Mouse (Mus musculus) CH12.LX (cell line): Measurements from ENCODE around the gene Klhdc4. TPM values are rescaled to one million over a fixed set of nuclear protein-coding genes. Genes with fewer than 3 reads are reported as not detected.
A peak's percentile ranks its signal among the peaks of the same experiment; 100 is the strongest.

ENCODE experiments used
- DNase-seq: peaks from one replicate; pipeline ENCODE4 v3.0.0-alpha.2; 2013; ENCODE audit errors: extremely low read depth
- H3K27ac ChIP-seq: 2 replicates; pipeline ENCODE4 v1.5.1; 2012; ENCODE audit warnings: low read depth, mild to moderate bottlenecking, control low read depth, moderate library complexity; ENCODE audit not compliant: insufficient read depth
- H3K27me3 ChIP-seq: replicated peaks from 2 replicates; pipeline ENCODE3; 2012; ENCODE audit warnings: inconsistent platforms
- H3K36me3 ChIP-seq, 2 experiments: replicated peaks in 1 of 2; 2 replicates each; pipeline versions ENCODE3 to v1.6.1; 2012; ENCODE audit warnings: inconsistent platforms in 1 of 2, low read length in 1 of 2, mild to moderate bottlenecking in 1 of 2, mixed read lengths in 1 of 2, moderate library complexity in 1 of 2; ENCODE audit not compliant: control insufficient read depth in 1 of 2, insufficient read depth in 1 of 2
- H3K4me1 ChIP-seq, 2 experiments: 2 replicates each; pipeline ENCODE4 v1.6.1; 2012; ENCODE audit warnings: inconsistent platforms in 1 of 2, moderate library complexity in 1 of 2; ENCODE audit not compliant: insufficient read depth in 2 of 2, control insufficient read depth in 1 of 2
- H3K4me2 ChIP-seq: 2 replicates; pipeline ENCODE4 v1.6.1; 2012; ENCODE audit warnings: low read depth, mild to moderate bottlenecking, control low read depth; ENCODE audit not compliant: poor library complexity, insufficient read depth, severe bottlenecking
- H3K4me3 ChIP-seq, 3 experiments: fragments of 150-350 bp in 1 of 3; sonication (generic) in 1 of 3; replicated peaks in 1 of 3; 2 replicates each; pipeline versions ENCODE3 to v1.5.1; 2011 to 2012; ENCODE audit warnings: low read depth in 2 of 3, low read length in 2 of 3, mild to moderate bottlenecking in 2 of 3, moderate library complexity in 2 of 3, control low read depth in 1 of 3, improper control_type of control experiment in 1 of 3, inconsistent platforms in 1 of 3, mixed read lengths in 1 of 3; ENCODE audit not compliant: poor library complexity in 1 of 3
- H3K79me2 ChIP-seq: replicated peaks from 2 replicates; pipeline ENCODE4 v1.6.1; 2012; ENCODE audit warnings: mild to moderate bottlenecking, moderate library complexity; ENCODE audit not compliant: control insufficient read depth, poor library complexity, insufficient read depth, severe bottlenecking; ENCODE audit errors: extremely low read depth
- H3K9ac ChIP-seq: 2 replicates; pipeline ENCODE4 v1.6.1; 2012; ENCODE audit warnings: low read depth, mild to moderate bottlenecking, control low read depth, moderate library complexity; ENCODE audit not compliant: insufficient read depth
- H3K9me3 ChIP-seq: replicated peaks from 2 replicates; pipeline ENCODE3; 2012; ENCODE audit warnings: low read length, inconsistent platforms, mixed read lengths
- CHD1 ChIP-seq: IDR thresholded peaks from 2 replicates; pipeline ENCODE4 v1.6.1; 2012; ENCODE audit warnings: low read depth, low read length, improper control_type of control experiment, inconsistent platforms
- CHD2 ChIP-seq: IDR thresholded peaks from 2 replicates; pipeline ENCODE4 v1.6.1; 2011; ENCODE audit warnings: low read length, improper control_type of control experiment
- CTCF ChIP-seq, 2 experiments: IDR thresholded peaks in 1 of 2; conservative IDR thresholded peaks in 1 of 2; 2 replicates each; pipeline ENCODE4 v1.5.1; 2011 to 2012; ENCODE audit warnings: low read depth in 2 of 2, low read length in 2 of 2, improper control_type of control experiment in 1 of 2, inconsistent platforms in 1 of 2, mild to moderate bottlenecking in 1 of 2, moderate library complexity in 1 of 2
- ELF1 ChIP-seq: IDR thresholded peaks from 2 replicates; pipeline ENCODE4 v1.6.1; 2014; ENCODE audit warnings: low read depth, mild to moderate bottlenecking, inconsistent platforms, low read length, improper control_type of control experiment
- EP300 ChIP-seq: IDR thresholded peaks from 2 replicates; pipeline ENCODE4 v1.6.1; 2011; ENCODE audit warnings: low read length, improper control_type of control experiment
- ETS1 ChIP-seq: conservative IDR thresholded peaks from 2 replicates; pipeline ENCODE4 v1.6.1; 2012; ENCODE audit warnings: low read depth, mild to moderate bottlenecking, inconsistent platforms, low read length, improper control_type of control experiment, moderate library complexity
- GABPA ChIP-seq: IDR thresholded peaks from 2 replicates; pipeline ENCODE4 v1.6.1; 2012; ENCODE audit warnings: low read depth, low read length, improper control_type of control experiment, inconsistent platforms; ENCODE audit not compliant: insufficient replicate concordance
- HCFC1 ChIP-seq: IDR thresholded peaks from 2 replicates; pipeline ENCODE4 v1.6.1; 2012; ENCODE audit warnings: low read depth, mild to moderate bottlenecking, inconsistent platforms, low read length, improper control_type of control experiment
- JUN ChIP-seq: IDR thresholded peaks from 2 replicates; pipeline ENCODE4 v1.6.1; 2011; ENCODE audit warnings: low read depth, mild to moderate bottlenecking, low read length, improper control_type of control experiment, moderate library complexity; ENCODE audit not compliant: insufficient read depth
- KAT2A ChIP-seq: IDR thresholded peaks from 2 replicates; pipeline ENCODE4 v1.6.1; 2012; ENCODE audit warnings: low read length, improper control_type of control experiment, inconsistent platforms; ENCODE audit not compliant: insufficient replicate concordance
- MAFK ChIP-seq: IDR thresholded peaks from 2 replicates; pipeline ENCODE4 v1.6.1; 2011; ENCODE audit warnings: low read length, improper control_type of control experiment; ENCODE audit not compliant: insufficient replicate concordance
- MAZ ChIP-seq: IDR thresholded peaks from 2 replicates; pipeline ENCODE4 v1.6.1; 2012; ENCODE audit warnings: low read depth, mild to moderate bottlenecking, inconsistent platforms, low read length, improper control_type of control experiment, moderate library complexity
- MEF2A ChIP-seq: IDR thresholded peaks from 2 replicates; pipeline ENCODE4 v1.6.1; 2014; ENCODE audit warnings: low read depth, mild to moderate bottlenecking, inconsistent platforms, low read length, improper control_type of control experiment, borderline replicate concordance
- MXI1 ChIP-seq: IDR thresholded peaks from 2 replicates; pipeline ENCODE4 v1.6.1; 2011; ENCODE audit warnings: mild to moderate bottlenecking, low read depth, low read length, improper control_type of control experiment
- MYC ChIP-seq: IDR thresholded peaks from 2 replicates; pipeline ENCODE4 v1.6.1; 2011; ENCODE audit warnings: low read depth, mild to moderate bottlenecking, improper control_type of control experiment, low read length
- NELFE ChIP-seq: IDR thresholded peaks from 2 replicates; pipeline ENCODE4 v1.6.1; 2011; ENCODE audit warnings: low read depth, low read length, improper control_type of control experiment
- POLR2A ChIP-seq: IDR thresholded peaks from 2 replicates; pipeline ENCODE4 v1.6.1; 2011; ENCODE audit warnings: low read depth, mild to moderate bottlenecking, improper control_type of control experiment, low read length
- POLR2AphosphoS2 ChIP-seq: IDR thresholded peaks from 2 replicates; pipeline ENCODE4 v1.6.1; 2011; ENCODE audit warnings: low read depth, low read length, improper control_type of control experiment
- RCOR1 ChIP-seq: conservative IDR thresholded peaks from 2 replicates; pipeline ENCODE4 v1.6.1; 2012; ENCODE audit warnings: low read depth, mild to moderate bottlenecking, inconsistent platforms, low read length, improper control_type of control experiment
- SIN3A ChIP-seq: IDR thresholded peaks from 2 replicates; pipeline ENCODE4 v1.6.1; 2012; ENCODE audit warnings: low read length, improper control_type of control experiment, inconsistent platforms
- SMC3 ChIP-seq: IDR thresholded peaks from 2 replicates; pipeline ENCODE4 v1.6.1; 2011; ENCODE audit warnings: low read depth, low read length, improper control_type of control experiment
- TBP ChIP-seq: conservative IDR thresholded peaks from 2 replicates; pipeline ENCODE4 v1.6.1; 2011; ENCODE audit warnings: low read depth, low read length, improper control_type of control experiment
- TCF12 ChIP-seq: IDR thresholded peaks from 2 replicates; pipeline ENCODE4 v1.6.1; 2014; ENCODE audit warnings: low read depth, mild to moderate bottlenecking, inconsistent platforms, low read length, improper control_type of control experiment
- UBTF ChIP-seq: IDR thresholded peaks from 2 replicates; pipeline ENCODE4 v1.6.1; 2012; ENCODE audit warnings: low read depth, mild to moderate bottlenecking, inconsistent platforms, low read length, improper control_type of control experiment, moderate library complexity
- USF1 ChIP-seq: IDR thresholded peaks from 2 replicates; pipeline ENCODE4 v1.6.1; 2014; ENCODE audit warnings: low read depth, mild to moderate bottlenecking, inconsistent platforms, low read length, improper control_type of control experiment
- USF2 ChIP-seq: conservative IDR thresholded peaks from 2 replicates; pipeline ENCODE4 v1.6.1; 2011; ENCODE audit warnings: low read depth, low read length, improper control_type of control experiment
- ZC3H11A ChIP-seq: IDR thresholded peaks from 2 replicates; pipeline ENCODE4 v1.6.1; 2012; ENCODE audit warnings: low read depth, mild to moderate bottlenecking, inconsistent platforms, low read length, improper control_type of control experiment
- ZMIZ1 ChIP-seq: IDR thresholded peaks from 2 replicates; pipeline ENCODE4 v1.6.1; 2012; ENCODE audit warnings: low read depth, mild to moderate bottlenecking, inconsistent platforms, low read length, improper control_type of control experiment
- ZNF384 ChIP-seq: IDR thresholded peaks from 2 replicates; pipeline ENCODE4 v1.6.1; 2012; ENCODE audit warnings: low read depth, low read length, improper control_type of control experiment, inconsistent platforms
- dilution Hi-C: fragments of 300-500 bp; cut with MboI; formaldehyde crosslinking; loops from 2 replicates; pipeline ENCODE4 v1.14.3; 2020; ENCODE audit warnings: low sequenced_read_pairs; ENCODE audit not compliant: extremely low pct_unique_long_range_greater_than_20kb, extremely low pct_ligation_motif_present
- in situ Hi-C: fragments of 300-500 bp; cut with MboI; formaldehyde crosslinking; loops from 3 replicates; pipeline ENCODE4 v1.14.3; 2019; ENCODE audit warnings: low sequenced_read_pairs, low pct_ligation_motif_present, low pct_unique_long_range_greater_than_20kb, mixed read lengths
- polyA plus RNA-seq: library from polyadenylated mRNA; unstranded; fragments of >175 nt; gene quantifications from 2 replicates; pipeline ENCODE4 v1.2.1, GENCODE M21; 2012; ENCODE audit warnings: low read depth; ENCODE audit not compliant: insufficient read length
- total RNA-seq, 2 experiments: library from RNA; depleted of rRNA; stranded (reverse); fragments of 300-350 nt in 1 of 2; fragments of >200 nt in 1 of 2; gene quantifications; 2 replicates each; pipeline ENCODE4 v1.2.3; 2012 to 2014

Gene Klhdc4
- total and polyA plus RNA-seq, 3 experiments: 35.5 to 54.3 (median 51.5) TPM

DNA sequence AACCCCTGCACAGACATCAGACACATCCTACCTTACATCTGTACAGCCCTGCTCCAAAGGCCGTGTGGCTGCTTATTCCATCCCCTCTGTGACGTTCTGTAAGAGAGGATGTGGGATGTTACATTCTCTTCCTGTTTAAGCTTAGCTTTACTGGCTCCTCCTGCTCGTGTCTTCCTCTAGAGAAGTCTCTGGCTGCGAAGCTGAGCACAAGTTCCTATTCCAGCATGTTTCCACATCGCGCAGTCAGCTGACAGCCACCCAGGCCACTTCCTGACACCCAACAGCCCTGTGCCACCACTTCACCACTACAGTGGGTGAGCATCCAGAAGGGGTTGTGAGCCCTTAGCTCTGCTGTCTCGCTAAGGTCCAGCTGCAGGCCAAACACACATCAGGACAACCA, 37.2 kb downstream of the Klhdc4 start:
- Histone ChIP-seq H3K79me2 (no peaks in the 10 kb centered on the region), H3K9me3 (peaks cover 6% of the 10 kb centered on the region), H3K4me1 (peaks cover 21 to 70% of the 10 kb centered on the region in 2 experiments), H3K4me2 (no peak overlapping the region), H3K27me3 (no peaks in the 10 kb centered on the region), H3K9ac (no peak overlapping the region), H3K4me3 (no peak overlapping the region), H3K27ac (no peak overlapping the region), H3K36me3 (peaks cover 27 to 66% of the 10 kb centered on the region in 2 experiments)
- no peak for DNase-seq
- dilution Hi-C loops (no loop called here), in situ Hi-C loops (no loop called here)
- TF ChIP-seq NELFE (no peak), MAZ (no peak), TCF12 (no peak), UBTF (no peak), ETS1 (no peak), HCFC1 (no peak), GABPA (no peak), ZC3H11A (no peak), EP300 (no peak), MYC (no peak), SMC3 (no peak), MAFK (no peak)

DNA sequence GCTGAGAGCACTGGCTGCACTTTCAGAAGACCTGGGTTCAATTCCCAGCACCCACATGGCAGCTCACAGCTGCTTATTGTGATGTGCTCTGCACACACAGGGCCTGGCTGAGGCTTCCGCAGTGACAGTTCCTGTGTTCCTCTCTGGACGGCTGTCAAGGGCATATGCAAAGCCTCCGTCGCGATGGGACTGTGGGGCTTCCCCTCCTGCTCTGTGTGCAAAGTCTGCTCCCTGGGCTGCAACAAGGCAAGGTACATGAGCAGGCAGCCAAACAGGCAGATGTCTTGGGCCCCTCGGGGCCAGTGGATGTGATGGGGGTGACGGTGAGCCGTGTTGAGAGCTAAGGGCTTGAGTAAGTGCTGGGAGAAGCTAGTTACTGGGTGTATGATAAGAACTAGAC, 40.6 kb downstream of the Klhdc4 start:
- H3K9ac ChIP-seq: no peak overlapping the region
- peaks cover 3% of the 10 kb centered on the region for H3K27me3 ChIP-seq
- H3K36me3 ChIP-seq: peaks cover 4 to 35% of the 10 kb centered on the region in 2 experiments
- H3K4me1 ChIP-seq: peaks cover 21 to 73% of the 10 kb centered on the region in 2 experiments
- peak overlapping the region in 1 of 3 experiments; percentile 6 for H3K4me3 ChIP-seq
- H3K27ac ChIP-seq: peak overlapping the region; percentile 63; the same call in 1 of the 2 replicates
- H3K79me2 ChIP-seq: no peaks in the 10 kb centered on the region
- DNase-seq: peak; percentile 94
- peaks cover 6% of the 10 kb centered on the region for H3K9me3 ChIP-seq
- in situ Hi-C loops: no loop called here
- TF ChIP-seq MAZ: no peak
- TF ChIP-seq TCF12: peak; percentile 34; the same call in 1 of the 2 replicates
- TF ChIP-seq CHD1: no peak
- 0 out of 2 replicates have a peak, but pooled peaks have one; percentile 26 for TF ChIP-seq ZMIZ1
- 0 out of 2 replicates have a peak, but pooled peaks have one; percentile 8 for TF ChIP-seq MYC
- no peak for TF ChIP-seq CTCF (conservative IDR thresholded peaks at IDR 0.05 in 1 of 2, IDR thresholded peaks at IDR 0.05 in 1 of 2; ENCODE audit: low read depth in 2 of 2, low read length in 2 of 2)
- no peak for TF ChIP-seq KAT2A
- no peak for TF ChIP-seq CHD2
- TF ChIP-seq MEF2A: peak; percentile 37; the same call in 1 of the 2 replicates
- no peak for TF ChIP-seq SMC3
- TF ChIP-seq USF1: no peak
- peak; percentile 76 for TF ChIP-seq ELF1
- TF ChIP-seq JUN: no peak
- TF ChIP-seq ZC3H11A: no peak
- TF ChIP-seq ETS1: peak; percentile 35; the same call in 1 of the 2 replicates
- TF ChIP-seq POLR2AphosphoS2: no peak
- peak; percentile 34; the same call in 1 of the 2 replicates for TF ChIP-seq POLR2A
- TF ChIP-seq USF2: no peak
- TF ChIP-seq MXI1: no peak
- no peak for TF ChIP-seq MAFK
- 0 out of 2 replicates have a peak, but pooled peaks have one; percentile 34 for TF ChIP-seq SIN3A
- peak; percentile 14; the same call in 1 of the 2 replicates for TF ChIP-seq EP300
- TF ChIP-seq TBP: no peak
- no peak for TF ChIP-seq RCOR1
- TF ChIP-seq ZNF384: no peak
- TF ChIP-seq, all 38 proteins: peak for 9
- 0 out of 2 replicates have a peak overlapping the region, but pooled peaks have one; percentile 4 for H3K4me2 ChIP-seq
- dilution Hi-C loops: no loop called here
